Mouse (Mus musculus) stomach, embryonic 16.5 days (tissue): ENCODE measurements around the gene Nr1h2. TPM values are rescaled to one million over a fixed set of nuclear protein-coding genes. Genes with fewer than 3 reads are reported as not detected.

Source experiments
- ATAC-seq: fragments of 200-750 bp; cut with Nextera tagmentation; 2 replicates; pipeline ENCODE4 v1.8.0; 2017; ENCODE audit warnings: moderate number of reproducible peaks, moderate TSS enrichment; ENCODE audit not compliant: insufficient read depth, low FRiP score
- H3K27ac ChIP-seq: fragments of 300-500 bp; sonication (generic); 2 replicates; pipeline ENCODE4 v1.5.1; 2014; ENCODE audit warnings: low read length
- H3K27me3 ChIP-seq: fragments of 300-500 bp; sonication (generic); 2 replicates; pipeline ENCODE4 v1.6.1; 2014; ENCODE audit warnings: low read length, control low read depth, mixed read lengths; ENCODE audit not compliant: control insufficient read depth, insufficient read depth
- H3K36me3 ChIP-seq: fragments of 300-500 bp; sonication (generic); 2 replicates; pipeline ENCODE4 v1.6.1; 2014; ENCODE audit warnings: low read length; ENCODE audit not compliant: control insufficient read depth, insufficient read depth
- H3K4me1 ChIP-seq: fragments of 300-500 bp; sonication (generic); 2 replicates; pipeline ENCODE4 v1.6.1; 2014; ENCODE audit warnings: low read length, control low read depth, mixed read lengths; ENCODE audit not compliant: control insufficient read depth, insufficient read depth
- H3K4me2 ChIP-seq: fragments of 300-500 bp; sonication (generic); 2 replicates; pipeline ENCODE4 v1.6.1; 2014; ENCODE audit warnings: low read depth, low read length, mixed read lengths
- H3K4me3 ChIP-seq: fragments of 300-500 bp; sonication (generic); replicated peaks from 2 replicates; pipeline ENCODE4 v1.5.1; 2014; ENCODE audit warnings: mild to moderate bottlenecking, low read length
- H3K9ac ChIP-seq: fragments of 300-500 bp; sonication (generic); 2 replicates; pipeline ENCODE4 v1.6.1; 2014; ENCODE audit warnings: low read length
- H3K9me3 ChIP-seq: fragments of 300-500 bp; sonication (generic); replicated peaks from 2 replicates; pipeline ENCODE4 v1.6.1; 2016; ENCODE audit warnings: low read length, control low read depth; ENCODE audit not compliant: control insufficient read depth
- WGBS: fragments of 180-500 bp; shearing (Covaris S2); extraction: QIAGEN DNeasy Blood & Tissue Kit; methylation state at CpG from one replicate; pipeline ENCODE4 v1.1.7; 2014; 5-methylcytosine and 5-hydroxymethylcytosine counted together
- microRNA-seq: library from miRNA; unstranded; fragments of <30 nt; microRNA quantifications from one replicate; pipeline ENCODE4, GENCODE M21; 2016
- polyA plus RNA-seq: library from polyadenylated mRNA; unstranded; fragments of >200 nt; fragmentation: Nextera tagmentation; extraction: Ambion mirVana; gene quantifications from 2 replicates; pipeline ENCODE4 v1.2.1, GENCODE M21; 2015

Gene Nr1h2
- polyA plus RNA-seq, 1 experiment from 2014 or later = 62.0 TPM

DNA sequence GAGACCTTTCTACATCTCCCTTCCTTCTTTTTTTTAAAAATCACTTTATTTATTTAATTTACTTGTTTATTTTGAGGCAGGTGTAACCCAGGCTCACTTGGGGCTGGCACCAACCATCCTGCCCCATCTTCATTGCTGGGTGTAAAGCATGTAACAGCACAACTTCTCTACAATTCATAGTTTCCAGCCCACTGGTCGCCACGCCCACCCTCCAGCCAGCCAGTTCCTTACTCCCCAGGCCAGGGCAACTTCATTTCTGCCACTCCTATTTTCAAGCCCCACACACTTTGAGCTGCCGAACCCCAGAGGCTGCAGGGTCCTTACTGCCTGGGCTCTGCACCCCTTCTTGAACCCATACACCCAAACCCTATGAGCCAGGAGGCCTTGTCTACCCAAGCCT lies 32.8 kb downstream of the Nr1h2 start:
- 64% methylated on average over 3 of the region's 3 CpGs for WGBS
- Histone ChIP-seq H3K4me2 (no peak overlapping the region), H3K4me1 (peaks cover 10% of the 10 kb centered on the region; the same call in 1 of the 2 replicates), H3K9ac (no peak overlapping the region), H3K36me3 (no peaks in the 10 kb centered on the region), H3K4me3 (no peak overlapping the region), H3K27me3 (peaks cover 6% of the 10 kb centered on the region), H3K9me3 (no peaks in the 10 kb centered on the region), H3K27ac (no peak overlapping the region)
- ATAC-seq = no peak

DNA sequence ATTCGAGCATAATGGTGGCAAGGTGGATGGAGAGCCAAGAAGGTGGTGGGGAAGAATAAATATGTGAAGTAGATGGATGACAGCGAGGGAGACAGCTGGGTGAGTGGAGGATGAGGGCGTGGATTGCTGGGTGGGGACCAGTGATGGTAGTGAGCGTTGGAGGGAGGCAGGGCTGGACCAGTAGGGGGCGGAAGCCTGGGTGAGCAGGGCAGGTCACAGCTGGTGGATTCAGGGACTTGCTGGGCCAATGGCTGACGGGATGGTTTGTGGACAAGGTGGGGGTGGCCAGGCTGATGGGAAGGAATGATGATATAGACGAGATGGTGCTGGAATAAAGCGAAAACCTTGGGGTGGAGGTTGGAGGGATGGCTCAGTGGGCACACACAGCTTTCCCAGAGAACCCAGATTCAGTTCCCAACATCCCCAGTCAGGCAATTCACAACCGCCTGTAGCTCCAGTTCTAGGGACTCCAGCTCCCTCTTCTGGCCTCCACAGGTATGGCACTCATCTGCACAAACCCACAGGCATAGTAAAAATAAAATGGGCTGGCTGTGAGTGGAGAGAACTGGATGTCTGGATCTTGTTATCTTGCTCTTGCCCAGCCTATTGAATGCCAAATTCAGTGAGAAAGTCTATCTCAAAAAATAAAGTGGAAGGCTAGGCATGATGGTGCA lies 34.4 kb downstream of the Nr1h2 start:
- H3K4me2 ChIP-seq = no peak overlapping the region
- 61% methylated on average over 9 of the region's 9 CpGs for WGBS
- H3K27me3 ChIP-seq = peaks cover 6% of the 10 kb centered on the region
- H3K4me1 ChIP-seq = no peaks in the 10 kb centered on the region
- no peaks in the 10 kb centered on the region for H3K36me3 ChIP-seq
- H3K4me3 ChIP-seq = no peak overlapping the region
- no peak overlapping the region for H3K9ac ChIP-seq
- no peak overlapping the region for H3K27ac ChIP-seq
- H3K9me3 ChIP-seq = no peaks in the 10 kb centered on the region
- no peak for ATAC-seq

DNA sequence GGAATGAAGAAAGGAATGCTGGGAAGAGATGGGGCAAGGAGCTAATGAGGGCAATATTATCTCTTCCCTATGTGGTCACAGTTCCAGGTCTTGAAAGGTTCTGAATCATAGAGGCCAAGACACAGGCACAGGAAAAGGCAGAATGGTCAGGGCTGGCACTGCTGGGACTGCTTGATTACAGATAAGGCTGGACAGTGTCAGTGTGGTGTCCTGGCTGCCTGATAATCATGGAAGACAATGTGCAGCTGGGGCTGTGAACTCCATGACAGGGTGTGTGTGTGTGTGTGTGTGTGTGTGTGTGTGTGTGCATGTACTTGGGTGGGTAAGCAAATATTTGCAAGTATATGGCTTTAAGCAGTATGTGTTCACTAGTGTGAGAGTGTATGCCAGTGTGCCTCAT lies 46.3 kb downstream of the Nr1h2 start:
- no peak for ATAC-seq
- no peak overlapping the region for H3K27ac ChIP-seq

DNA sequence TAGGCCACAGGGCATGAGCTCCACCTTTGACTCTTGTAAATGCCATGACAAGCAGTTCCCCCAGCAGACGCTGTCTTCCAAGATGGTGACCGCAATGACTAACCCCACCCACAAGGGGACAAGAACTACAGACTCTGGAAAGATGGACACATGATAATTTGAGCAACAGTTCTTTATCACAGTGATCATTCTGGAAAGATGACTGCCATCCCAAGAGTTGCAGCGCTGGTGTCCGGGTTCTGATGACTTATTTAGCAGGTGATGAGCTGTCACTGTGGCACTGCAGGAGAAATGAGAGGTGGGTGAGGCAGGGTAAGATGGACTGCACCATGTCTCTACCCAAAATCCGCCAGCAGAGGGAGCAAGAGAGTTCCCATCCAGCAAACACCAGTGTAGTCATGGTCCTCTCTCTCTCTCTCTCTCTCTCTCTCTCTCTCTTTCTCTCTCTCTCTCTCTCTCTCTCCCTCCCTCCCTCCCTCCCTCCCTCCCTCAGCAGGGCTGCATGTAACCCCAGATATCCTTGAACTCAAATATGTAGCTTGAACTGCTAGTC lies 52.1 kb downstream of the Nr1h2 start:
- WGBS = 41% methylated on average over 5 of the region's 5 CpGs
- no peaks in the 10 kb centered on the region for H3K27me3 ChIP-seq
- H3K9me3 ChIP-seq = no peaks in the 10 kb centered on the region
- no peak for ATAC-seq
- H3K36me3 ChIP-seq = no peaks in the 10 kb centered on the region
- no peak overlapping the region for H3K4me3 ChIP-seq
- H3K27ac ChIP-seq = no peak overlapping the region
- H3K4me1 ChIP-seq = peaks cover 3% of the 10 kb centered on the region; the same call in 1 of the 2 replicates
- H3K9ac ChIP-seq = no peak overlapping the region
- H3K4me2 ChIP-seq = no peak overlapping the region

More for the DNA sequence above, 46.3 kb downstream of the Nr1h2 start:
- Histone ChIP-seq H3K4me2 (no peak overlapping the region), H3K4me1 (no peaks in the 10 kb centered on the region), H3K36me3 (no peaks in the 10 kb centered on the region), H3K4me3 (no peak overlapping the region), H3K9ac (no peak overlapping the region), H3K27me3 (peaks cover 7% of the 10 kb centered on the region), H3K9me3 (0 out of 2 replicates have a peak, but pooled peaks cover under 1% of the 10 kb centered on the region)

DNA sequence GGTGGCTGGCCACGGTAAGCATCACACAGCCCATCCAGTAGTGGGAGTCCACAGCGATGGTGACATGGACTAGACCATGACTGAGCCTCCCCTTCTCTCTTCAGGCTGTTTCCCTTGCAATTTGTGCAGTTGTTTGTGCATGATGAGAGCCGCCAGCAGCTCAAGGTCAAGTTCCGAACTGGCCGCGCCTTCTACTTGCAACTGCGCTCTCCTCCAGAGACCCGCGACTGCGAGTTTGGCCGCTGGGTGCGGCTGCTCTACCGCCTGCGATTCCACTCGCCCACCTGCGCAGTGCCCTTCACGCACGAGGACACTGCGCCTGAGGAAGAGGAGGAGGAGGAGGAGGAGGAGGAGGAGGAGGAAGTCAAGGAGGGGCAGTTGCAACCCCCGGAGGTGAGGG lies 53.7 kb downstream of the Nr1h2 start:
- Histone ChIP-seq H3K27me3 (no peaks in the 10 kb centered on the region), H3K4me2 (no peak overlapping the region), H3K4me1 (peaks cover 11% of the 10 kb centered on the region), H3K4me3 (no peak overlapping the region), H3K9ac (no peak overlapping the region), H3K27ac (no peak overlapping the region), H3K9me3 (no peaks in the 10 kb centered on the region), H3K36me3 (no peaks in the 10 kb centered on the region)
- WGBS = 56% methylated on average over 20 of the region's 20 CpGs
- no peak for ATAC-seq

Small RNA genes lying within 50 kb of the gene (microRNA-seq; reads per million reads assigned to microRNA genes)
- gene Mir7053 = 0.50 reads per million

Other genes with a start within 250 kb of the Nr1h2 start
- 6.1 and 7.4 TPM in 2 replicates for gene Clec11a, start 247.0 kb downstream of the Nr1h2 start, polyA plus RNA-seq
- 1.7 TPM in 2 replicates for gene Shank1, start 243.7 kb downstream of the Nr1h2 start, polyA plus RNA-seq
- gene Syt3, start 169.8 kb downstream of the Nr1h2 start, polyA plus RNA-seq = 1.3 and 1.5 TPM in 2 replicates
- gene 1700008O03Rik, start 168.1 kb downstream of the Nr1h2 start, polyA plus RNA-seq = 0.84 and 1.2 TPM in 2 replicates
- 0.31 and 0.52 TPM in 2 replicates for gene Lrrc4b, start 124.9 kb downstream of the Nr1h2 start, polyA plus RNA-seq
- gene Aspdh, start 88.6 kb downstream of the Nr1h2 start, polyA plus RNA-seq = 0.72 and 0.87 TPM in 2 replicates
- 88.0 and 102 TPM in 2 replicates for gene Josd2, start 86.0 kb downstream of the Nr1h2 start, polyA plus RNA-seq
- gene Emc10, start 57.4 kb downstream of the Nr1h2 start, polyA plus RNA-seq = 69.9 and 80.7 TPM in 2 replicates
- 7.0 and 8.2 TPM in 2 replicates for gene Fam71e1, start 57.4 kb downstream of the Nr1h2 start, polyA plus RNA-seq
- 0.41 and 1.8 TPM in 2 replicates for gene Mybpc2, start 29.3 kb downstream of the Nr1h2 start, polyA plus RNA-seq
- 0.52 and 0.76 TPM in 2 replicates for gene Spib, start 21.9 kb downstream of the Nr1h2 start, polyA plus RNA-seq
- gene Pold1, start 5.1 kb downstream of the Nr1h2 start, polyA plus RNA-seq = 70.3 and 72.8 TPM in 2 replicates
- 3.7 and 5.4 TPM in 2 replicates for gene Napsa, start 18.4 kb upstream of the Nr1h2 start, polyA plus RNA-seq
- gene Kcnc3, start 36.7 kb upstream of the Nr1h2 start, polyA plus RNA-seq = 0.16 and 0.26 TPM in 2 replicates
- gene Myh14, start 116.9 kb upstream of the Nr1h2 start, polyA plus RNA-seq = 17.5 and 20.5 TPM in 2 replicates
- gene Izumo2, start 154.8 kb upstream of the Nr1h2 start, polyA plus RNA-seq = not detected in 2 replicates
- 32.1 and 32.8 TPM in 2 replicates for gene Vrk3, start 194.5 kb upstream of the Nr1h2 start, polyA plus RNA-seq
- 1.8 and 2.3 TPM in 2 replicates for gene Zfp473, start 197.1 kb upstream of the Nr1h2 start, polyA plus RNA-seq